Mouse (Mus musculus) left cerebral cortex, adult 11 months (tissue): ENCODE data around the gene Elf1.
"Not testable (repeated sequence)": the region's sequence is repeated elsewhere in the genome, so short reads cannot be mapped to it uniquely, and the experiment has no call there.

Experiments
- DNase-seq: peaks from one replicate; pipeline ENCODE4 v3.0.0; 2022; ENCODE audit warnings: low spot score

Elf1 gene

DNA sequence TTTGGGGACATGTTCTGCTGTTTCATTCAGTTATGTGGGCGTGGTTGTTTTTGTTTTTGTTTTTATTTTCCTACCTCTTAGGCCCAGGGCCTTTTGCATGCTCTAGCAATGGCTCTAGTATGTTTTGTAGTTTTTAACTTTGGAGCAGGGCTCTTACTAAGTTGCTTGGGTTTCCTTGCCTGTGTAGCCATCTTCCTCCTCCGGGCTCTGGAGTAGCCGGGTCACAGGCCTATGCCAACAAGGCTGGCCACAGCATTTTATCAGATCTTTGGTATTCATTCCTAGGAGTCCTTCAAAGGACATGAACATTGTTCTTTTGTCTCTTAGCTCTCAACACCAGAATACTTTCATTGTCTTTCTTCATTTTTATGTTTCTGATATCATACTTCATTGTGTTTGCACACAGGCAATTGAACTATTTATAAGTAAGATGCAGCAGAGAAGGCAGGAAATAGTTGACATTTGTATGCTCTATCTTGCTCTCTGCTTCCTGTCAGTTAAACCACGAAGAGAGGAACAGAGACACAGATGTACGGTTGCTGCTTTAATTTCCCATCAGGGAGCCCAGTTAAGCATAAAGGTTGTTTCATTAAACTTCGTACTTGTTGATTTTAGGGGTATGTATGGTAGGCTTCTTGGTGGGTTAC lies 40.6 kb downstream of the Elf1 start:
- no peak for DNase-seq

DNA sequence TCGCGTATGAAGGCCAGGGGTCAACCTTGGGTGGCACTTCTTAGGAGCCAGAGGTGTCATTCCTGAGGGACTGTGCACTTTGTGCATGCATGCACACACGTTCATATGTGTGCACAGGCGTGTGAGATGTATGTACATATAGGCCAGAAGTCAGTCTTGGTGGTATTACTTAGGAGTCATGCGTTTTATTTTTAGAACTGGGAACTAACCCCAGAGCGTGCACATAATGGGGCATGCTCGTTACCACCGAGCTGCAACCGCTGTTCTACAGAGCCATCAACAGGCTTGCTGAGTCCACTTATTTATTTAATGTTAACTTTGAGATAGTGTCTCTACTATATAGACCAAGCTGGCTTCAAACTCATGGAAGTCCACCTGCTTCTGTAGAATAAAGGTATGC lies 41.4 kb downstream of the Elf1 start:
- DNase-seq, result no peak

GRCm38 (mm10) chr14:79526106-79526505 lies 45.1 kb downstream of the Elf1 start:
- not testable (repeated sequence) for DNase-seq

DNA sequence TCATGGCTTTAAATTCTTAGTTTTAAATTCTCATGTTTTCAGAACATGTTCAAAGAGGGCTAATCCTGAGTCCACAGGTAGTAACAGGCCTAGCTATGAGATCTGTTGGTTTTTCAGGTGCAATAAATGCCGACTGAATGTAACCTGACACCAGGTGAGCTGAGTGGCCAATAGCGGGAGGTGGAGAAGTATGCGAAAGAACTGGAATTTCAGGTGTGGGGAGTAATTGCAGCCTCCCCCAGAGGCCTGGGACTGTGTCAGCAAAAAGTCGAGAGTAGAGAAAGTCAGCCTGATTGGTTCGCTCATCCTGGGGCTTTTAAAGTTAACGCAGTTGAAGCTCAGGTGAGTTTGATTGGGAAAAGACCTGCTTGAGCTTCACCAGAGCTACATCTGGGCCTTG lies 46.7 kb downstream of the Elf1 start:
- no peak for DNase-seq

DNA sequence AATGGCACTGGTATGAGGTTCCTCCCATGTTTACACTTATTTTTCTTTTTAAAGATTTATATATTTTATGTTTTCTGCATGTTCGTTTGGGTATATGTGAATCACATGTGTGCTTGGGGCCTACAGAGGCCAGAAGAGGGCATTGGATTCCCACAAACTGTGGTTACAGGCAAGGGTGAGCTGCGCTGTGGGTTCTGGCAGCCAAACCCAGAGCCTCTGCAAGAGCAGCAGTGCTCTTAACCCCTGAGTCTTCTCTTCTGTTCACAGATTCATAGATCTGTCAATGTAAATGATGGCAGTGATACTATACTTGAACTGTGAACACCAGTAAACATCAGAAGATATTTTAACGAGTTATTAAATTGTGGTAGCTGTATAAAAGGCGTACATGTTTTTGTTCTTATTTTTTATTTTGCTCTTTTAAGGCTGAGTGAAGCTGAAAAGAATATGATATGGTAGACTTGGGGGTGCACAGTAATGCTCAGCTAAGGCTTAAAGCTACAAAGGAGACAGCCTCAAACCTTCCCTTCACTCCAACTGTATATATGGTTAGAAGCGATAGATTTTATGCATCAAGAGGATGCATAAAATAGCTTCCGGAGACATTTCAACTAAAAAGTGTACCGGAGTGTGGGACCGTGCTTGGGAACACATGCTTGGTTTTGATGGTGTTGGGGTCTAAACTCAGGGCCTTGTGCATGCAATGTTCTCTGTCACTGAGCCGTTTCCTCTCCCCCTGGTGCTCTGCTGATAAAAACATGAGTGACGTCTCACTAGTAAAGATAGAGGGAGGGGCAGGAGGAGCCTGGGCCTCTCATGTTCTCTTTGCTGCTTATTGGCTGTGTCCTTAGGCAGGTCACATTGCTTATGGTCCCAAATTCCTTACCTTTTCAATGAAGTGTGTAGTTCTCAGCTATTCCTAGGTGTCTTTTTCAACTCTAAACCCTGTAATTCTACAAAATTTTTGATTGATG lies 48.9 kb downstream of the Elf1 start:
- no peak for DNase-seq

GRCm38 (mm10) chr14:79530761-79531160 lies 49.8 kb downstream of the Elf1 start:
- no peak for DNase-seq

DNA sequence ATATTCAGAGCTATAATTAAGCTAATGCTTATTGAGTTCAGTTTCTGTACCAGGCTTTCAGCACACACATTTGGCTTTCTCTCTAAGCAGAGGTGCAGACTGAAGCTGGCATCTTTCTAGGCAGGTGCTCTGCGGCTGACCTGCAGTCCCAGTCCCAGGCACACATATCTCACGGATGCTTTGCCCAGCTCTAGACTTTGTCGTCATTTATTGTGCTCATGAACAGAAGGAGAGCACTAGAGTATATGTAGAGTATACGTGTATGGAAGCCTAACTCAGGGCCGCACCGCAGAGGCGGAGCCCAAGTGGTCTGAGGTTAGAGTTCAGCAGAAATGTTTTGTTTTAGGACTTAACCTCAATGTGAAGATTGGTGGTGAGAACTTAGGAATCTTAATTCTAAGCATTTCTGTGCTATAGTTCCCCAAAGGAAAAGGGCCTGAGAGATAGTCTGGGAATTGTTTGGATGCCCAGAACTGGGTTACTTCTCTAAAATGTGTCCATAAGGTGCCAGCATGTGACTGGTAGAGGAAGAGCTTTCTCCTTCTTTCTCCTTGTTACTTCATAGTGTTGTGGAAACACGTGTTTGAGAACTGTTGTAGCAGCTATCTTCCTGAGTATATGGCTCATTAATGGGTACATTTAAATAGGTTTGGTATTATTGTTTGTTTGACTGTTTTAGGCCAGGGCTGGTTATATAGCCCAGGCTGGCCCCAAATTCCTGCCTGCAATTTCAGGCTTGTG lies 51.2 kb downstream of the Elf1 start:
- no peak for DNase-seq

DNA sequence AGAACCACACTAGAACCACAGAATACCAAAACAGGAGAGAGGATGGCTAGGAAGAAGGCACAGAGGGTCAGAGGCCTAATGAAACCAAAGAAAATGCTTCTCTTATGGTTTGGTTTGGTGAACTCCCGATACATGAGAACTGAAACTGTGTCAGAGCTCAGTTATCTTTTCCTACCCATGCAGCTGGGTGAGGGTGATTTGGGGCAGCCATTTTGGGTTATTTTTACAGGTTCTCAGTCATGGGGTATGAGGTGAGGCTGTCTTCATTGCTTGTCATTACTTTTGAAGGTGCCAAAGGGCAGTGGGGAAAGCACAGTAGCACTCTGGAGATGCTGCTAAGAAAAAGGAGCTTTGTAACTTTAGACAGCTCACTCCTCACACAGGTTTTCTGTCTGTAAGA lies 52.4 kb downstream of the Elf1 start:
- DNase-seq, result no peak

GRCm38 (mm10) chr14:79534206-79534605 lies 53.2 kb downstream of the Elf1 start:
- DNase-seq, result no peak

DNA sequence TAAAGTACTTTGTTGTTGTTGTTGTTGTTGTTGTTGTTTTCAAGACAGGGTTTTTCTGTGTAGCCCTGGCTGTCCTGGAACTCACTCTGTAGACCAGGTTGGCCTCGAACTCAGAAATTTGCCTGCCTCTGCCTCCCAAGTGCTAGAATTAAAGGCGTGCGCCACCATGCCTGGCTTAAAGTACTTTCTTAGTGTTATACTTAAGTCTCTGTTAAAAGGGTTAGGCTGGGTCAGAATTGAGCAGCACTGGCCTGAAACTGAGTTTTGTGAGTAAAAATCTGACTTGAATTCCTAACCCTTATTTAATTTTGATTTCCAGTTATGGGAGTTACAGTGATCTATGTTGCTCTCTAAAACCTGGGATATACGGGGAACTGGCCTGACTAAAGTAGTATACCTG lies 53.7 kb downstream of the Elf1 start:
- DNase-seq, result not testable (repeated sequence)

DNA sequence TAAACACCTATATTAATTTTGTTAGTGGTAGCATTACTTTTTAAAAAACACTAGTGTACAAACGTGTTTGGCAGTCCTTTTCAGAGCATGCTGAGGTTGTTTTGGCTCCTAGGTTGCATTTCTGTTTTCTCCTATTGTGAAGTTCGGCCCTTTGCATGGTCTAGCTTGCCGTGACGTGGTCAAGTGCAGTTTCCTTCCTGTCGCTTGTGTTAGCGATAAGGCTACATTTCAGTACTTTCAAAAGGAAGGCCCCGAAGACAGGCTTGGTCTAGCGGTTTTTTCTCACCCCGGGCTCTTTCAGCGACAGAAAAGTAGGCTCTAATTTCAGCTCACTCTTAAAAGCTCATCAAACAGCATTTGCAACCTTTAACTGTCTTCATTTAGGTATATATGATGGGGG lies 54.3 kb downstream of the Elf1 start:
- DNase-seq, result no peak

DNA sequence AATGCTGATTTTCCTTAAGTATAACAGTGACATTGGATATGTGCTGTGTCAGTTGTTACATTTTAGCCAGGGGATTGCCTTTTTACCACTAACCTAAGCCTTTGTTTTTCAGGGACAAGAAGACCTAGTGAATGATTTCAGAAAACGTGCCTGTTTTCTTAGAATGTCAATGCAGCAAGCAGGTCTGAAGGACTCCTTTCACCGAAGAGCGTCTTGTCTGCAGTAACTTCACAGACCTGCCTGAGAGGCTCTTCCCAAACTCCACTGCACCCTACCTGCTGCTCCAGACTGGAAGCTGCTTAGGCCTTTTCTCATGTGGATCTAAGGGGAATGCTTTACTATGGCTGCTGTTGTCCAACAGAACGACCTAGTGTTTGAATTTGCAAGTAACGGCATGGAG lies 55.0 kb downstream of the Elf1 start:
- no peak for DNase-seq

- no peak for DNase-seq
Observed at GRCm38 (mm10) chr14:79536837-79537236, 55.8 kb downstream of the Elf1 start.

DNA sequence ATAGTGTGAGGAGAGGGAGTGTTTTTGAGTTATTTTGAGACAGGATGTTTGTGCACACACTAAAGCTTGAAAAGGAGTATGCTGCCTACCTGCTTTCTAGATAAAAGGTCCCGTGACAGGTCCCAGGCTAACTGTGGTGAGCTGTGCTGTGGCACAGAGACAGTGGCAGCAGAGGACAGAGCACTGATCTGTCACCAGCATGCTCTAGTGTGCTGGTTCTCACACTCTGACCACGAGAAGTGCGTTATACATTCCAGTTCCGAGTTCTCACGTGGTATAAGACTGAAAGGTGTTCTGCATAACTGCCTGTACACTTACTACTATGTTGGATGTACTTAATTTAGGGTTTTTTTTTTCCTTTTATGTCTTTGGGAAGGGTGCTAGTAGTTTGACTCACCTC lies 56.5 kb downstream of the Elf1 start:
- DNase-seq, result no peak

DNA sequence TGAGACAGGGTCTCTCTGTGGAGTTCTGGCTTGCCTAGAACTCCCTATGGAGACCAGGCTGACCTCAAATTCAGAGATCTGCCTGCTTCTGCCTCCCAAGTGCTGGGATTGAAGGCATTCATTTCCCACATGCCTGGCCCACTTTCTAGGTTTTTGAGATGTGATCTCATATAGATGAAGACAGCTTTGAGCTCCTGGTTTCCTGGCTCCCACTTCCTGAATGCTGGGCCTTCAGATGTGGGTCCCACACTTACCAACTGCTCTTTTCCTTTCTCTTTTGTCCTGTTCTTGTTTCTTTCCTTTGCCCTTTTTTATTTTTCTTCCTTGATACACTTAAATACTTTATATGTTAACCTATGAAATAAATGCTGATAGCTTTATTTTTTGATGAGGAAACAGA lies 56.9 kb downstream of the Elf1 start:
- no peak for DNase-seq

GRCm38 (mm10) chr14:79541606-79542005 lies 60.6 kb downstream of the Elf1 start:
- DNase-seq, result no peak

DNA sequence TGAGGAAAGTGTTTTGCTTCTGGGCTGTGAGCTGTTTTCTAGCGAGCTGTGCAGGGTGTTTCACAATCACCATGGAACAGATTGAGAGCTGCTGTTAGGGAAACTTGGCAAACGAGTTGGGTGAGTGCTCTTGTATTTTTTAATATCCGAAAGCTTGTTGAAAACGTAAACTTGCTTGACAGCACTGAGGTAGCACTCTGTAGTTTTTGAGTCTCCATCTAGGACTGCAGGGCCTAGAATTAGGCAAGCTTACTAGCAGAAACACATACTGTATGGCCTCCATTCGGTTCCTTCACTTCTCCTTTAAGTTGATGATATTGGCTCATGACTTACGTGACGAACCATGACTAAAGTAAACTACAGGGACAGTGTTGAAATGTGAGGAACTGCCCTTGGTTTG lies 68.3 kb downstream of the Elf1 start:
- DNase-seq, result no peak

DNA sequence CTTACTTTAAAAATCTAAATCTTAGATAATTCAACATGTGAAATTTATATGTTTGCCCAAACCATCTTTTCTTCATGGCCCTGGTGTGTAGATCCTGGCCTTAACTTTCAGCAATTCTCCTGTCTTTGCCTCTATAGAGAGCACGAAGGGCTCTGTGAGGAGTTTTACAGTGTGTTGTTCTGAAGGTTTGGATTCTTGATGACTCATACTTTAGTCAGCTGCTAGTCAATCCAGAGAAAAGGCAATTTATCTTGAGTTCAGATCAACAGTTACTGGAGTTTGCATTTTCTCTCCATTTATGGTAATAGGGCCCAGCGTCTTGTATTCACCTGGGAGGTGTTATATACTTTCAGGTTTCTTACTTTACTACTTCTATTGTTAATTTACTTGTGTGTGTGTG lies 70.9 kb downstream of the Elf1 start:
- DNase-seq, result no peak

GRCm38 (mm10) chr14:79552854-79553253 lies 71.9 kb downstream of the Elf1 start:
- DNase-seq, result no peak

DNA sequence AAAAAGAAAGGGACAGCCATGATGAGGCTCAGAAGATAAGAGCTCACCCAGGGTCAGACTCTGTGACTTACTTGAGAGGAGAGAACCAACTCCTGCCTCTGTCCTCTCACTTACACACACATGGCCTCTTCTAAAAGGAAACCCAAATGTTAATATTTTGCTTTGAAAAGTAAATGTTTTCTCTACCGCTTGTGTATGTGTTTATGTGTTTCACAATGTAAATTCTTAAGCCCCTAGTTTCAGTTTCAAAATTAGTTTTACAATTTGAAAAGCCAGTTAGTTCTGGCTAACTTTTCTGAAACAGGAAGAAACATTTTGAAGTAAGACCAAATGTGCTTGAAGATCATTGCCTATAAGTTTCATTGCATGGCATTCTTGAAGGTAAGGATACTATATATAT lies 76.8 kb downstream of the Elf1 start:
- DNase-seq, result no peak

DNA sequence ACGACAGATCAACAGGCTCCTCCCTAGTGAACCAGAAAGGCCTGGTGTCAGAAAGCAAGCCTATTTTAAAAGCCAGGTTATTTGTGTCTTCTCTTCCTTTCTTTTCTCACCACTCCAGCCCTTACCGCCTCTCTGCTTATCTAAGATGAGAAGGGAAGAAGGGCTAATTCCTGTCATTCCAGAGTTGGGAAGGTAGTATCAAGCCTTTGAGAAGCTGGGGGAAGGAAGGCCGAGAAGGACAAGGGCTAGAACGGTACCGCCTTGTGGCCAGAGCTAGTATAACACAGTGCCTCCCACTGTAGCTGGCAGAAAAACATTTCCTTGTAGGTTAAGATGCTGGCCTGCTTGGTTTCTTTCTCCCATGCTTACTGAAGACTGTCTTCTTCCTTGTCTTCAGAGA lies 81.8 kb downstream of the Elf1 start:
- DNase-seq, result no peak

DNA sequence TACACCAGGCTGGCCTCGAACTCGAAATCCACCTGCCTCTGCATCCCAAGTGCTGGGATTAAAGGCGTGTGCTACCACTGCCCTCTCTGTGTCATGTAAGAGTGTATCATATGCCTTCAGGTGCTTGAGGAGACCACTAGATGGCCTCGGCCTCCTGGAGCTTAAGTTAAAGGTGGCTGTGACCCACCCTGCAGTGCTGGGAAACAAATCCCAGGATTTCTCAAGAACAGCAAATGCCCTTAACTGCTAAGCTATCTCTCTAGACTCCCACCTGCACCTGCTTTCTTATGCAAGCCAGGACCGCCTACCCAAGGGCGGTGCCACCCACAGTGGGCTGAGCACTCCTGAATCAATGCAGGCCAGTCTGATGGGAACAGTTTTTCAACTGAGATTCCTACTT lies 83.8 kb downstream of the Elf1 start:
- DNase-seq, result no peak
